Mouse (Mus musculus): ENCODE data around the gene Ankrd6.

Ankrd6 gene

GRCm38 (mm10) chr4:32899051-32899450 lies 51.6 kb downstream of the Ankrd6 start:
- no peak for DNase-seq

- no peak for DNase-seq
Measured at GRCm38 (mm10) chr4:32891341-32891740, 59.3 kb downstream of the Ankrd6 start.

- DNase-seq, result no peak
Measured at GRCm38 (mm10) chr4:32890735-32891098, 59.9 kb downstream of the Ankrd6 start.

DNA sequence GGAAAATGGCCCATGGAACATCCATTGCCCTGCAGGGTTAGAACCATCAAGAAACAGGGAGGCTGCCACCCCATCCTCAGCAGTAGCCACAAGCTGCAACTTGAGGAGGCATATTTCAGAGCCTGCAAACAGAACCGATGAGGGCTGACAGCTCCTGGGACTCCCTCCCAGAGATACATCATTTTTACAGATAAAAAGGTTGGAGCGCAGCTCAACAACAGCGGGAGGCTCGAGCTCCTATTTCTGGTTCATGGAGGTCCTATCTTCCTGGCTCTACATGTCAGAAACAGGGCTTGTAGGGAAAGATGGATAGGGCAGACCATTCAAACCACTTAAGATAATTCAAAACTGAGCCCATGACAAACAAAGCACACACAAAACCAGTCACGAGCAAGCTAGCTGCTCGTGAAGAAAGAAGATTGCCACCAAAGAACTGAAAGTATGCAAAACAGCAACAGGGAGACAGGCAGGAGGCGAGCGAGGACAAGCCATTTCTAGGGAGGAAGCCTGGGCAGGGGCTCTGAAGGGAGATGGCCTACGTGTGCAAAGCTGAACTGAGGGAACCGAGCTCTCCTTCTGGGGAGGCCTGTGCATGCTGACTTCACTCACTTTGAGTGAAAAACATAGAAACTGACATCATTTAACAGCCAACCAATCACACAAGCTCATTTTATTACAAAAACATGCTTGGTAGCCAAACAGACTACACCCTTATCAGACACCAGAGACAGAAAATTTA lies 60.5 kb downstream of the Ankrd6 start:
- no peak for DNase-seq

DNA sequence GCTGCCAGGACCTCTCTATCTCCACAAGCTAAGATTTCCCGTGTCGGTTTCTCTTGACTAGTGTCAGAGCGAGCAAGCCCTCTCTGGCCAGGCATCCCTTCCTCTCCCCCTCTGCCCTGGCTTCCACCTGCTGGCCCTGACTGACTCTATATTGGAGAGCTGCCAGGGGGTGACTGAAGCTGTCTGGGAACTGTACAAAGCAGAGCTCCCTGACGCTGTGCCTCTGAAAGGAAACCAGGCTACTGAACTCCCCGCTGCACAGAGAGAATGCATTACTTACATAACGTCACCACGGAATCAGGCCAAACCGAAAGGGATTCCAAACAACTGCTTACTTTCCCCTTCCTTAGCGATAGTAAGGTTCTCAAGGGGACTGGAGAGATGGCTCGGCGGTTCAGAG lies 61.4 kb downstream of the Ankrd6 start:
- DNase-seq, result peak; percentile 24 to 36

DNA sequence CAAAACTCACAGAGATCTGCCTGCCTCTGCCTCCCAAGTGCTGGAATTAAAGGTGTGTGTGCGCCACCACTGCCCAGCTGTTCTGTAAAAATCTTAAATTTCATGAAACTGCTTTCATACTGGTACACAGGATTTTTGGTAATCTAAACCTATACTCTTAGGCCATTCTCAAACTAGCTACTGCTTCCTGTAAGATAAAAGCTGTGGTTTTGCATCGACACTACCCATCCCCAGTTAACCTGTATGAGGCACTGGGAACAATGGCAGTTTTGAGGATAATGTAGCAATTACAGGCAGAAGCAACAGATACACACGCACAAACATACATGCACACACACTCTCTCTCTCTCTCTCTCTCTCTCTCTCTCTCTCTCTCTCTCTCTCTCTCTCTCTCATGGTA lies 64.2 kb downstream of the Ankrd6 start:
- DNase-seq, result no peak

GRCm38 (mm10) chr4:32884599-32884998 lies 66.0 kb downstream of the Ankrd6 start:
- no peak for DNase-seq

- DNase-seq, result no peak
Measured at GRCm38 (mm10) chr4:32881001-32881400, 69.6 kb downstream of the Ankrd6 start.

DNA sequence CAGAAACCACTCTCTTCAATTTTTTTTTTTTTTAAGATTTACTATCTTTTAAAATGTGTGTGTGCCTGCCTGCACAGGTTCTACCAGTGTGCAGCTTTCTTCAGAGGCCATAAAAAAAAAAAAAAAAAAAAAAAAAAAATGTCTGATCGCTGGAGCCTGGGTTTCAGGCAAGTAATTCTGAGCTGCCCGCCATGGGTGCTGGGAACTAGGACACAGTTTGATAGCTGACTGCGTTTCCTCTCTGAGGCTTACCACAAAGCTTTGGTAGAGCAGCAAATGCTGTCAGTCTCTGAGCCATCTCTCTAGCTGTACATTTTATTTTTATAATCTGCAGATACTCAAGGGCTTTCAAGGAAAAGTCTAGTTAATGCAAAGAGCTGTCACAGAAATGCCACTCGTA lies 76.0 kb downstream of the Ankrd6 start:
- no peak for DNase-seq

GRCm38 (mm10) chr4:32872189-32872749 lies 78.4 kb downstream of the Ankrd6 start:
- DNase-seq, result no peak

DNA sequence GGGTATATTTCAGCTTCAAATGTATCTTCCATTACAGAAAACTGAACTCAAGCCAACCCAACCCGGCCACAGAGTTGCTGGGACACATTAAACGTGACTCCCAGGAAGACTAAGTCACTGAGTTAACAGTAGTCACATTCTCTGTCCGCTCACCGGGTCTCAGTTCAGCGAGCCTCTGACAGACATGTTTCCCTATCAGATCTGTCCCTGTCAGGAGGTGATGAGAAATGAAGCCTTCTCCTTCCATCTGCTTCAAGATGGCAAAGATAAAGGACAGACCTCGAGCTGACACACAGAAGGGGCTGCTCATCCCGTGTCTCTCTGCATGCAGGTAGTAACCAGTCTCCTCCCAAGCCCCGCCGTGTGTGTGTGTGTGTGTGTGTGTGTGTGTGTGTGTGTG lies 81.3 kb downstream of the Ankrd6 start:
- no peak for DNase-seq

GRCm38 (mm10) chr4:32868858-32869257 lies 81.8 kb downstream of the Ankrd6 start:
- DNase-seq, result no peak

- DNase-seq, result no peak
Measured at GRCm38 (mm10) chr4:32868437-32868836, 82.2 kb downstream of the Ankrd6 start.

DNA sequence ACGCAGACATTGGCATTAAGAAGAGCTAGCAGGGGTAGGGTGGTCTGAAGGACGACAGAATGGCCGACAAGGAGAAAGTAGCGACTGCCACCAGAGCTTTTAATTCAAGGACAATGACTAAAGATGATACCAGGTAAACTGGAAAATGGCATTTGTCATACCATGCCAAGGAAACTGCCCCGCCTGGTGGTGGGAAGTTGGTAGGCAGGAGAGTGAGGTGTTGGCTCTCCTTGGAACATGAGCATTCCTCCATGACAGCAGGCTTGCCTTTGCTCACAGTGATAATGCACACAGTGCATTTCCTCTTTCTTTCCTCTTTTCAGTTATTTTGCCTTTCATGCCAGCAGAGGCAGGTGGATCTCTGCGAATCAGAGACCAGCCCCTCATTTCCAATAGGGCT lies 83.2 kb downstream of the Ankrd6 start:
- DNase-seq, result no peak

DNA sequence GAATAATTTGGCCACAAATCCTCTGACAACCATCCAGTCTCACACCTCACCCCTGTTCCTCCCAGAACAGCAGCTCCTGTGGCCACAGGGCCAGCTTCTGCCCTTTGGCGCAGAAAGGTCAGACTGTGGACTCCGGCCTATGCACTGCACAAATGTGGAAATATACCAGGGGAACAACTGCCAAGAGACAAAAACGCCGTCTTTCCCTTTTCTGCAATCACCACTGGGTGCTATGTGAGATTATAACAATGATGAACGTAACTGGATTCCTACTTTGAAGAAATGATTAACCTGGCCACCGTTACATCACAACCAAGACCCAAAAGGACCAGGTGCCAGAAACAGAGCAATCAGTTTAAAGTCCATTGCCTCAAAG lies 85.8 kb downstream of the Ankrd6 start:
- no peak for DNase-seq

GRCm38 (mm10) chr4:32864131-32864866 lies 86.3 kb downstream of the Ankrd6 start:
- no peak for DNase-seq

GRCm38 (mm10) chr4:32863447-32864130 lies 87.1 kb downstream of the Ankrd6 start:
- DNase-seq, result no peak

- no peak for DNase-seq
Measured at GRCm38 (mm10) chr4:32862751-32863446, 87.7 kb downstream of the Ankrd6 start.

GRCm38 (mm10) chr4:32862011-32862750 lies 88.5 kb downstream of the Ankrd6 start:
- DNase-seq, result peak in 1 of 2 experiments; percentile 5

- DNase-seq, result no peak
Measured at GRCm38 (mm10) chr4:32860184-32860965, 90.3 kb downstream of the Ankrd6 start.

DNA sequence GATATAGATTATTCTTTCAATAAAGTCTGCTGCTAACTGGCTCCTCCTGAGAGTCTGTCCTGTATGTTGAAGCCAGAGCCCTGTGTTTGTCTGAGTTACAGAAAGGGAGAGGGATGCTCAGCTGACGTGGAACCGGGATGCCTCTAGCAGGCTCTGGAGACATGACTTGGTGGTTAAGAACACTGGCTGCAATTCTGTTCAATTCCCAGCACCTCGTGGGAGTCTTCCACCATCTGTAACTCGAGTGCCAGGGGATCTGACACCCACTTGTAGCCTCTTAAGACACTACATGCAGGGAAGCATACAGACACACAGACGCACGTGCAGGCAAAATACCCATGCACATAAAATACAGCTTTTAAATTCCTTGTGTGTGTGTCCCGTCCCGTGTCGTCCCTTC lies 95.1 kb downstream of the Ankrd6 start:
- no peak for DNase-seq

All from lung, postnatal 4 days (tissue).